Mouse (Mus musculus): ENCODE results near the gene Cbx3. TPM values are rescaled to one million over a fixed set of nuclear protein-coding genes. Genes with fewer than 3 reads are reported as not detected.

The Cbx3 gene
- polyA plus RNA-seq (2014; fragmentation: Nextera tagmentation; extraction: Ambion mirVana): 353 and 390 TPM in 2 replicates

- Histone ChIP-seq H3K36me3 (replicated peaks; ENCODE audit: control insufficient read depth, insufficient read depth) (peaks cover 45% of the 10 kb centered on the region), H3K27me3 (ENCODE audit: control insufficient read depth, insufficient read depth, low read length) (no peaks in the 10 kb centered on the region), H3K4me1 (replicated peaks; ENCODE audit: control insufficient read depth, insufficient read depth, low read length) (peaks cover 43% of the 10 kb centered on the region), H3K4me2 (replicated peaks) (peak within 1 kb of the TSS; percentile 81), H3K27ac (peak within 1 kb of the TSS; percentile 100), H3K4me3 (replicated peaks; ENCODE audit: low read length) (peak within 1 kb of the TSS; percentile 85), H3K9ac (peak within 1 kb of the TSS; percentile 100), H3K9me3 (ENCODE audit: control insufficient read depth, low read length) (no peaks in the 10 kb centered on the region)
- DNase-seq (ENCODE audit: low spot score) (peak; percentile 86), ATAC-seq (ENCODE audit: low FRiP score) (peak; percentile 81)
- WGBS: under 1% methylated on average over 74 of the region's 99 CpGs
Measured at GRCm38 (mm10) chr6:51470311-51471178, at the start of gene Cbx3. Gene Cbx3, plus strand, starts transcription at chr6:51470360.

- H3K9me3 ChIP-seq (ENCODE audit: control insufficient read depth, low read length): no peaks in the 10 kb centered on the region
- no peak for ATAC-seq (ENCODE audit: low FRiP score)
- H3K4me3 ChIP-seq (replicated peaks; ENCODE audit: low read length): no peak overlapping the region
- H3K27ac ChIP-seq: no peak overlapping the region
- no peaks in the 10 kb centered on the region for H3K27me3 ChIP-seq (ENCODE audit: control insufficient read depth, insufficient read depth, low read length)
- 52% methylated on average over 11 of the region's 11 CpGs for WGBS
- H3K36me3 ChIP-seq (replicated peaks; ENCODE audit: control insufficient read depth, insufficient read depth): no peaks in the 10 kb centered on the region
- DNase-seq (ENCODE audit: low spot score): no peak
- no peak overlapping the region for H3K4me2 ChIP-seq (replicated peaks)
- no peak overlapping the region for H3K9ac ChIP-seq
- no peaks in the 10 kb centered on the region for H3K4me1 ChIP-seq (replicated peaks; ENCODE audit: control insufficient read depth, insufficient read depth, low read length)
Measured at GRCm38 (mm10) chr6:51423466-51424122, 46.6 kb upstream of the Cbx3 start.

GRCm38 (mm10) chr6:51424537-51424936 is 45.6 kb upstream of the Cbx3 start:
- Histone ChIP-seq H3K9ac (no peak overlapping the region), H3K4me2 (replicated peaks) (no peak overlapping the region), H3K9me3 (ENCODE audit: control insufficient read depth, low read length) (no peaks in the 10 kb centered on the region), H3K27me3 (ENCODE audit: control insufficient read depth, insufficient read depth, low read length) (no peaks in the 10 kb centered on the region), H3K36me3 (replicated peaks; ENCODE audit: control insufficient read depth, insufficient read depth) (no peaks in the 10 kb centered on the region), H3K27ac (no peak overlapping the region), H3K4me1 (replicated peaks; ENCODE audit: control insufficient read depth, insufficient read depth, low read length) (no peaks in the 10 kb centered on the region), H3K4me3 (replicated peaks; ENCODE audit: low read length) (no peak overlapping the region)
- DNase-seq (ENCODE audit: low spot score) (no peak), ATAC-seq (ENCODE audit: low FRiP score) (no peak)
- 90% methylated on average over 2 of the region's 2 CpGs for WGBS

- peaks cover 19% of the 10 kb centered on the region for H3K27me3 ChIP-seq (ENCODE audit: control insufficient read depth, insufficient read depth, low read length)
- no peak within 1 kb of the TSS for H3K27ac ChIP-seq
- H3K9me3 ChIP-seq (ENCODE audit: control insufficient read depth, low read length): no peaks in the 10 kb centered on the region
- no peaks in the 10 kb centered on the region for H3K36me3 ChIP-seq (replicated peaks; ENCODE audit: control insufficient read depth, insufficient read depth)
- ATAC-seq (ENCODE audit: low FRiP score): peak; percentile 65
- peak within 1 kb of the TSS; percentile 87 for H3K4me2 ChIP-seq (replicated peaks)
- WGBS: 1% methylated on average over 74 of the region's 74 CpGs
- H3K4me3 ChIP-seq (replicated peaks; ENCODE audit: low read length): peak within 1 kb of the TSS; percentile 68
- DNase-seq (ENCODE audit: low spot score): peak; percentile 59
- H3K9ac ChIP-seq: peak within 1 kb of the TSS; percentile 78
- 0 out of 2 replicates have a peak, but pooled peaks cover 11% of the 10 kb centered on the region for H3K4me1 ChIP-seq (replicated peaks; ENCODE audit: control insufficient read depth, insufficient read depth, low read length)
Measured at GRCm38 (mm10) chr6:51432535-51433397, 37.4 kb upstream of the Cbx3 start, which contains the start of gene Nfe2l3. Gene Nfe2l3, plus strand, starts transcription at chr6:51432670.

- Histone ChIP-seq H3K36me3 (replicated peaks; ENCODE audit: control insufficient read depth, insufficient read depth) (no peaks in the 10 kb centered on the region), H3K27me3 (ENCODE audit: control insufficient read depth, insufficient read depth, low read length) (peaks cover 19% of the 10 kb centered on the region), H3K9ac (no peak overlapping the region; the same call in 1 of the 2 replicates), H3K27ac (no peak overlapping the region), H3K4me2 (replicated peaks) (peak overlapping the region; percentile 87), H3K4me1 (replicated peaks; ENCODE audit: control insufficient read depth, insufficient read depth, low read length) (0 out of 2 replicates have a peak, but pooled peaks cover 11% of the 10 kb centered on the region), H3K4me3 (replicated peaks; ENCODE audit: low read length) (peak overlapping the region; percentile 68), H3K9me3 (ENCODE audit: control insufficient read depth, low read length) (no peaks in the 10 kb centered on the region)
- 36% methylated on average over 7 of the region's 7 CpGs for WGBS
- DNase-seq (ENCODE audit: low spot score) (no peak), ATAC-seq (ENCODE audit: low FRiP score) (no peak)
Measured at GRCm38 (mm10) chr6:51434270-51434669, 35.9 kb upstream of the Cbx3 start.

- Histone ChIP-seq H3K9ac (no peak overlapping the region), H3K4me2 (replicated peaks) (no peak overlapping the region), H3K4me3 (replicated peaks; ENCODE audit: low read length) (no peak overlapping the region), H3K9me3 (ENCODE audit: control insufficient read depth, low read length) (no peaks in the 10 kb centered on the region), H3K36me3 (replicated peaks; ENCODE audit: control insufficient read depth, insufficient read depth) (no peaks in the 10 kb centered on the region), H3K27me3 (ENCODE audit: control insufficient read depth, insufficient read depth, low read length) (peaks cover 19% of the 10 kb centered on the region), H3K27ac (no peak overlapping the region), H3K4me1 (replicated peaks; ENCODE audit: control insufficient read depth, insufficient read depth, low read length) (0 out of 2 replicates have a peak, but pooled peaks cover 11% of the 10 kb centered on the region)
- 80% methylated on average over 4 of the region's 4 CpGs for WGBS
- ATAC-seq (ENCODE audit: low FRiP score): no peak
- DNase-seq (ENCODE audit: low spot score): no peak
Measured at GRCm38 (mm10) chr6:51437665-51438064, 32.5 kb upstream of the Cbx3 start.

GRCm38 (mm10) chr6:51438826-51439330 is 31.3 kb upstream of the Cbx3 start:
- WGBS: 76% methylated on average over 9 of the region's 9 CpGs
- H3K27me3 ChIP-seq (ENCODE audit: control insufficient read depth, insufficient read depth, low read length): peaks cover 13% of the 10 kb centered on the region
- DNase-seq (ENCODE audit: low spot score): no peak

GRCm38 (mm10) chr6:51442191-51442835 is 27.8 kb upstream of the Cbx3 start:
- no peak overlapping the region for H3K9ac ChIP-seq
- DNase-seq (ENCODE audit: low spot score) (no peak), ATAC-seq (ENCODE audit: low FRiP score) (no peak)
- H3K27me3 ChIP-seq (ENCODE audit: control insufficient read depth, insufficient read depth, low read length): no peaks in the 10 kb centered on the region
- no peaks in the 10 kb centered on the region for H3K9me3 ChIP-seq (ENCODE audit: control insufficient read depth, low read length)
- WGBS: 68% methylated on average over 9 of the region's 9 CpGs
- no peaks in the 10 kb centered on the region for H3K4me1 ChIP-seq (replicated peaks; ENCODE audit: control insufficient read depth, insufficient read depth, low read length)
- no peak overlapping the region for H3K27ac ChIP-seq
- no peak overlapping the region for H3K4me3 ChIP-seq (replicated peaks; ENCODE audit: low read length)
- no peak overlapping the region for H3K4me2 ChIP-seq (replicated peaks)
- H3K36me3 ChIP-seq (replicated peaks; ENCODE audit: control insufficient read depth, insufficient read depth): no peaks in the 10 kb centered on the region

More at GRCm38 (mm10) chr6:51438826-51439330, 31.3 kb upstream of the Cbx3 start:
- no peak for ATAC-seq (ENCODE audit: low FRiP score)
- 0 out of 2 replicates have a peak, but pooled peaks cover 9% of the 10 kb centered on the region for H3K4me1 ChIP-seq (replicated peaks; ENCODE audit: control insufficient read depth, insufficient read depth, low read length)
- H3K4me3 ChIP-seq (replicated peaks; ENCODE audit: low read length): no peak overlapping the region
- H3K27ac ChIP-seq: no peak overlapping the region
- no peak overlapping the region for H3K9ac ChIP-seq
- no peak overlapping the region for H3K4me2 ChIP-seq (replicated peaks)
- H3K36me3 ChIP-seq (replicated peaks; ENCODE audit: control insufficient read depth, insufficient read depth): no peaks in the 10 kb centered on the region
- H3K9me3 ChIP-seq (ENCODE audit: control insufficient read depth, low read length): no peaks in the 10 kb centered on the region

All from hindbrain, embryonic 14.5 days (tissue).